Mouse (Mus musculus) forebrain, embryonic 10.5 days (tissue): ENCODE data around the gene Gm37240. TPM values are rescaled to one million over a fixed set of nuclear protein-coding genes. Genes with fewer than 3 reads are reported as not detected.

ENCODE experiments used
- DNase-seq: peaks from one replicate; pipeline ENCODE4 v3.0.0-alpha.2; 2017; ENCODE audit warnings: low spot score; ENCODE audit errors: extremely low spot score
- H3K27ac ChIP-seq: fragments of 300-500 bp; sonication (generic); 2 replicates; pipeline ENCODE4 v1.5.1; 2016; ENCODE audit warnings: mild to moderate bottlenecking
- H3K27me3 ChIP-seq: fragments of 300-500 bp; sonication (generic); 2 replicates; pipeline ENCODE4 v1.6.1; 2016; ENCODE audit warnings: mild to moderate bottlenecking; ENCODE audit not compliant: poor library complexity, severe bottlenecking
- H3K36me3 ChIP-seq: fragments of 300-500 bp; sonication (generic); replicated peaks from 2 replicates; pipeline ENCODE4 v1.6.1; 2016; ENCODE audit warnings: mild to moderate bottlenecking, moderate library complexity
- H3K4me1 ChIP-seq: fragments of 300-500 bp; sonication (generic); 2 replicates; pipeline ENCODE4 v1.6.1; 2016
- H3K4me3 ChIP-seq: fragments of 300-500 bp; sonication (generic); 2 replicates; pipeline ENCODE4 v1.5.1; 2016; ENCODE audit warnings: mild to moderate bottlenecking, moderate library complexity
- H3K9me3 ChIP-seq: fragments of 300-500 bp; sonication (generic); 2 replicates; pipeline ENCODE4 v1.6.1; 2016; ENCODE audit warnings: mild to moderate bottlenecking, moderate library complexity
- WGBS: fragments of 180-500 bp; shearing (Covaris S2); methylation state at CpG from one replicate; pipeline ENCODE4 v1.1.7; 2016; 5-methylcytosine and 5-hydroxymethylcytosine counted together
- polyA plus RNA-seq: library from polyadenylated mRNA; unstranded; fragments of >200 nt; fragmentation: Nextera tagmentation; extraction: Ambion mirVana; gene quantifications from 2 replicates; pipeline ENCODE4 v1.2.1, GENCODE M21; 2016

Gene Gm37240
- polyA plus RNA-seq, 1 experiment from 2014 or later, result 0.77 TPM

GRCm38 (mm10) chr3:85859311-85859710 lies 28.0 kb downstream of the Gm37240 start:
- no peaks in the 10 kb centered on the region for H3K9me3 ChIP-seq
- WGBS, result 77% methylated on average over 6 of the region's 6 CpGs
- H3K27ac ChIP-seq, result no peak overlapping the region
- H3K36me3 ChIP-seq, result no peaks in the 10 kb centered on the region
- no peak overlapping the region for H3K4me3 ChIP-seq
- no peaks in the 10 kb centered on the region for H3K27me3 ChIP-seq
- H3K4me1 ChIP-seq, result peaks cover 10% of the 10 kb centered on the region
- DNase-seq, result no peak

GRCm38 (mm10) chr3:85858140-85859135 lies 28.9 kb downstream of the Gm37240 start:
- Histone ChIP-seq H3K27ac (no peak overlapping the region), H3K4me3 (no peak overlapping the region), H3K4me1 (peaks cover 12% of the 10 kb centered on the region; the same call in 1 of the 2 replicates), H3K27me3 (no peaks in the 10 kb centered on the region), H3K9me3 (no peaks in the 10 kb centered on the region), H3K36me3 (no peaks in the 10 kb centered on the region)
- no peak for DNase-seq
- WGBS, result 81% methylated on average over 11 of the region's 11 CpGs

GRCm38 (mm10) chr3:85857083-85857482 lies 30.2 kb downstream of the Gm37240 start:
- WGBS, result 20% methylated on average over 4 of the region's 4 CpGs
- no peaks in the 10 kb centered on the region for H3K36me3 ChIP-seq
- no peak for DNase-seq
- H3K4me1 ChIP-seq, result peaks cover 12% of the 10 kb centered on the region; the same call in 1 of the 2 replicates
- H3K4me3 ChIP-seq, result no peak overlapping the region
- H3K27ac ChIP-seq, result no peak overlapping the region
- no peaks in the 10 kb centered on the region for H3K9me3 ChIP-seq
- no peaks in the 10 kb centered on the region for H3K27me3 ChIP-seq

- no peaks in the 10 kb centered on the region for H3K9me3 ChIP-seq
These were observed 31.4 kb downstream of the Gm37240 start for GRCm38 (mm10) chr3:85855947-85856346.

GRCm38 (mm10) chr3:85855043-85855442 lies 32.3 kb downstream of the Gm37240 start:
- no peaks in the 10 kb centered on the region for H3K27me3 ChIP-seq
- H3K27ac ChIP-seq, result no peak overlapping the region
- 91% methylated on average over 3 of the region's 3 CpGs for WGBS
- H3K4me3 ChIP-seq, result no peak overlapping the region
- H3K4me1 ChIP-seq, result peaks cover 12% of the 10 kb centered on the region; the same call in 1 of the 2 replicates
- no peaks in the 10 kb centered on the region for H3K9me3 ChIP-seq
- no peaks in the 10 kb centered on the region for H3K36me3 ChIP-seq
- no peak for DNase-seq

More at GRCm38 (mm10) chr3:85855947-85856346, 31.4 kb downstream of the Gm37240 start:
- no peaks in the 10 kb centered on the region for H3K27me3 ChIP-seq
- no peak overlapping the region for H3K27ac ChIP-seq
- 87% methylated on average over 5 of the region's 5 CpGs for WGBS
- H3K4me3 ChIP-seq, result no peak overlapping the region
- no peak for DNase-seq
- no peaks in the 10 kb centered on the region for H3K36me3 ChIP-seq
- peaks cover 12% of the 10 kb centered on the region; the same call in 1 of the 2 replicates for H3K4me1 ChIP-seq

GRCm38 (mm10) chr3:85854143-85854542 lies 33.2 kb downstream of the Gm37240 start:
- Histone ChIP-seq H3K4me1 (peaks cover 12% of the 10 kb centered on the region; the same call in 1 of the 2 replicates), H3K36me3 (no peaks in the 10 kb centered on the region), H3K27me3 (no peaks in the 10 kb centered on the region), H3K4me3 (no peak overlapping the region), H3K27ac (no peak overlapping the region), H3K9me3 (no peaks in the 10 kb centered on the region)
- DNase-seq, result no peak
- 86% methylated on average over 6 of the region's 6 CpGs for whole genome bisulfite sequencing

- WGBS, result 89% methylated on average over 4 of the region's 4 CpGs
- H3K9me3 ChIP-seq, result no peaks in the 10 kb centered on the region
- H3K36me3 ChIP-seq, result no peaks in the 10 kb centered on the region
- no peaks in the 10 kb centered on the region for H3K27me3 ChIP-seq
- H3K4me3 ChIP-seq, result no peak overlapping the region
- DNase-seq, result no peak
- H3K27ac ChIP-seq, result no peak overlapping the region
- peaks cover 12% of the 10 kb centered on the region; the same call in 1 of the 2 replicates for H3K4me1 ChIP-seq
These were observed 33.6 kb downstream of the Gm37240 start for GRCm38 (mm10) chr3:85853715-85854114.

- Histone ChIP-seq H3K27me3 (no peaks in the 10 kb centered on the region), H3K4me1 (peaks cover 8% of the 10 kb centered on the region; the same call in 1 of the 2 replicates), H3K4me3 (no peak overlapping the region), H3K9me3 (no peaks in the 10 kb centered on the region), H3K36me3 (no peaks in the 10 kb centered on the region), H3K27ac (no peak overlapping the region)
- 94% methylated on average over 1 of the region's 1 CpGs for WGBS
- no peak for DNase-seq
These were observed 37.2 kb downstream of the Gm37240 start for GRCm38 (mm10) chr3:85850079-85850478.

- H3K27ac ChIP-seq, result no peak overlapping the region
- DNase-seq, result no peak
- H3K36me3 ChIP-seq, result no peaks in the 10 kb centered on the region
- no peaks in the 10 kb centered on the region for H3K9me3 ChIP-seq
- H3K27me3 ChIP-seq, result no peaks in the 10 kb centered on the region
- peaks cover 14% of the 10 kb centered on the region for H3K4me1 ChIP-seq
- WGBS, result 95% methylated on average over 1 of the region's 1 CpGs
- no peak overlapping the region for H3K4me3 ChIP-seq
These were observed 41.0 kb downstream of the Gm37240 start for GRCm38 (mm10) chr3:85846316-85846715.

- no peak overlapping the region for H3K4me3 ChIP-seq
- DNase-seq, result no peak
- H3K36me3 ChIP-seq, result no peaks in the 10 kb centered on the region
- peaks cover 15% of the 10 kb centered on the region for H3K4me1 ChIP-seq
- no peak overlapping the region for H3K27ac ChIP-seq
- WGBS, result 86% methylated on average over 6 of the region's 6 CpGs
- H3K9me3 ChIP-seq, result no peaks in the 10 kb centered on the region
- H3K27me3 ChIP-seq, result no peaks in the 10 kb centered on the region
These were observed 42.0 kb downstream of the Gm37240 start for GRCm38 (mm10) chr3:85845341-85845740.

- Histone ChIP-seq H3K27ac (no peak overlapping the region), H3K4me1 (peaks cover 15% of the 10 kb centered on the region), H3K9me3 (no peaks in the 10 kb centered on the region), H3K36me3 (no peaks in the 10 kb centered on the region), H3K4me3 (no peak overlapping the region), H3K27me3 (no peaks in the 10 kb centered on the region)
- DNase-seq, result no peak
These were observed 44.5 kb downstream of the Gm37240 start for GRCm38 (mm10) chr3:85842881-85843218.

GRCm38 (mm10) chr3:85842177-85842880 lies 45.0 kb downstream of the Gm37240 start:
- H3K27ac ChIP-seq, result peak overlapping the region; percentile 62
- H3K9me3 ChIP-seq, result no peaks in the 10 kb centered on the region
- H3K4me1 ChIP-seq, result peaks cover 15% of the 10 kb centered on the region
- H3K36me3 ChIP-seq, result no peaks in the 10 kb centered on the region
- 61% methylated on average over 9 of the region's 9 CpGs for WGBS
- DNase-seq, result no peak
- H3K4me3 ChIP-seq, result no peak overlapping the region
- H3K27me3 ChIP-seq, result no peaks in the 10 kb centered on the region
